Mouse (Mus musculus) activated CD4-positive, CD25-positive, alpha-beta regulatory T cell, adult 4 months (primary cell): ENCODE data around the gene Cops7a. TPM values are rescaled to one million over a fixed set of nuclear protein-coding genes. Genes with fewer than 3 reads are reported as not detected.

Source experiments
- ATAC-seq: one replicate; pipeline ENCODE4 v1.8.0; 2017
- polyA plus RNA-seq, 2 experiments: library from polyadenylated mRNA; unstranded; fragments of 100-300 nt; shearing (Covaris generic); gene quantifications; one replicate each; pipeline ENCODE4 v1.2.1; 2017

The Cops7a gene
- polyA plus RNA-seq, 2 experiments from 2014 or later = 45.9 to 51.2 TPM

GRCm38 (mm10) chr6:124917518-124918330 lies 47.6 kb downstream of the Cops7a start:
- ATAC-seq = peak; percentile 24

GRCm38 (mm10) chr6:124916695-124917517 lies 48.4 kb downstream of the Cops7a start:
- ATAC-seq = peak; percentile 74

GRCm38 (mm10) chr6:124915942-124916694 lies 49.2 kb downstream of the Cops7a start:
- no peak for ATAC-seq

- ATAC-seq = no peak
Observed at GRCm38 (mm10) chr6:124915160-124915941, 50.0 kb downstream of the Cops7a start.

GRCm38 (mm10) chr6:124914511-124914910 lies 50.8 kb downstream of the Cops7a start:
- no peak for ATAC-seq

GRCm38 (mm10) chr6:124913721-124914285 lies 51.5 kb downstream of the Cops7a start:
- ATAC-seq = no peak

- no peak for ATAC-seq
Observed at GRCm38 (mm10) chr6:124913214-124913613, 52.1 kb downstream of the Cops7a start.

- no peak for ATAC-seq
Observed at GRCm38 (mm10) chr6:124911533-124912218, 53.7 kb downstream of the Cops7a start, which contains the start of gene Lag3. TSS of gene Lag3 (minus strand) at chr6:124911705.

GRCm38 (mm10) chr6:124910032-124910431 lies 55.3 kb downstream of the Cops7a start:
- no peak for ATAC-seq

Other genes with a start within 250 kb of the Cops7a start
- 100 to 1,000 TPM; 138 to 144 TPM for gene Ptpn6, start 226.8 kb downstream of the Cops7a start, polyA plus RNA-seq
- 100 to 1,000 TPM; 529 to 630 TPM for gene Grcc10, start 224.2 kb downstream of the Cops7a start, polyA plus RNA-seq
- gene Gm45234, start 209.5 kb downstream of the Cops7a start, polyA plus RNA-seq = not detected
- gene Atn1, start 209.0 kb downstream of the Cops7a start, polyA plus RNA-seq = 1 to 10 TPM; 3.3 to 5.7 TPM
- 1 to 10 TPM; 4.4 to 4.7 TPM for gene Eno2, start 195.9 kb downstream of the Cops7a start, polyA plus RNA-seq
- gene Lrrc23, start 185.8 kb downstream of the Cops7a start, polyA plus RNA-seq = under 1 TPM; 0.61 to 0.73 TPM
- 1 to 10 TPM; 1.5 to 2.1 TPM for gene Spsb2, start 156.9 kb downstream of the Cops7a start, polyA plus RNA-seq
- gene Tpi1, start 151.2 kb downstream of the Cops7a start, polyA plus RNA-seq = 10 to 100 TPM; 68.9 to 93.3 TPM
- gene Usp5, start 136.1 kb downstream of the Cops7a start, polyA plus RNA-seq = 10 to 100 TPM; 58.3 to 86.0 TPM
- 10 to 100 TPM; 43.4 to 57.7 TPM for gene Cdca3, start 136.0 kb downstream of the Cops7a start, polyA plus RNA-seq
- gene Gnb3, start 125.3 kb downstream of the Cops7a start, polyA plus RNA-seq = under 1 TPM in 1 of 2 experiments, not detected in 1; 0.19 TPM
- not detected for gene P3h3, start 107.8 kb downstream of the Cops7a start, polyA plus RNA-seq
- gene Gpr162, start 101.6 kb downstream of the Cops7a start, polyA plus RNA-seq = under 1 TPM in 1 of 2 experiments, not detected in 1; 0.21 TPM
- 100 to 1,000 TPM; 240 to 401 TPM for gene Cd4, start 77.3 kb downstream of the Cops7a start, polyA plus RNA-seq
- gene Lag3, start 53.8 kb downstream of the Cops7a start, polyA plus RNA-seq = 10 to 100 TPM; 23.5 to 30.2 TPM
- gene Ptms, start 45.4 kb downstream of the Cops7a start, polyA plus RNA-seq = 10 to 100 TPM; 12.0 to 12.8 TPM
- 10 to 100 TPM; 46.7 to 70.4 TPM for gene Mlf2, start 34.2 kb downstream of the Cops7a start, polyA plus RNA-seq
- not detected for gene Pianp, start 31.2 kb upstream of the Cops7a start, polyA plus RNA-seq
- gene Zfp384, start 43.6 kb upstream of the Cops7a start, polyA plus RNA-seq = 1 to 10 TPM; 4.3 to 5.2 TPM
- gene Ing4, start 74.2 kb upstream of the Cops7a start, polyA plus RNA-seq = 10 to 100 TPM; 41.5 to 48.1 TPM
- gene Acrbp, start 84.2 kb upstream of the Cops7a start, polyA plus RNA-seq = 1 to 10 TPM; 8.1 to 9.7 TPM
- 1 to 10 TPM; 8.6 to 9.5 TPM for gene Lpar5, start 102.4 kb upstream of the Cops7a start, polyA plus RNA-seq
- 10 to 100 TPM; 49.4 to 66.6 TPM for gene Chd4, start 130.4 kb upstream of the Cops7a start, polyA plus RNA-seq
- 10 to 100 TPM; 40.6 to 50.3 TPM for gene Nop2, start 166.4 kb upstream of the Cops7a start, polyA plus RNA-seq
- 10 to 100 TPM in 1 of 2 experiments, 1 to 10 TPM in 1; 6.9 to 13.3 TPM for gene Iffo1, start 179.7 kb upstream of the Cops7a start, polyA plus RNA-seq
- gene Gapdh, start 200.9 kb upstream of the Cops7a start, polyA plus RNA-seq = 100 to 1,000 TPM; 300 to 540 TPM
- 10 to 100 TPM; 33.1 to 61.3 TPM for gene Ncapd2, start 226.2 kb upstream of the Cops7a start, polyA plus RNA-seq
- gene Mrpl51, start 226.3 kb upstream of the Cops7a start, polyA plus RNA-seq = 10 to 100 TPM; 85.7 to 89.0 TPM